Comparison of ENCODE assay signal across 6 mouse cellular contexts in the genomic region with DNA sequence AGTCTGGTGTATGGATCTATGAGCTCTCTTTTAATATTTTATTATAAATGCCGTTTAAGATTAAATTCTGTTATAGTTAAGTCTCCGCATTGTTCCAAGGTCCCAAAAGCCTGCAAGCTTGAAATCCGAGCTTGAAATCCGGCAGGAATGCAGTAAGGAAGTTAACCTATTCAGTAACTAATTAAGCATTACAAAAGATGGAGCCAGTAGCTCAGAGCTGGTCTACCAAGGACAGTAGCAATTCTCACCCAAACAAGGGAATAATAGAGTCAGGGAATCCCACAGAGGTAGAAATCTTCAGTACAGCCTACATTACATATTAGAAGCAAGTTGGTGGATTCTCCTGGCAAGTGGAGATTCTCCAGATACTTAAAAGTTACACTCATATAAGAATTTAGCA.
DNase-seq lines count a peak whose midpoint lies in the region; TF ChIP-seq lines count a peak whose summit lies in the region.
"Not testable (repeated sequence)": the region's sequence is repeated elsewhere in the genome, so short reads cannot be mapped to it uniquely, and the experiment has no call there.

No protein-coding gene starts in this region.

- not testable (repeated sequence) for H3K4me3 ChIP-seq in ES-Bruce4 (ENCODE audit: low read depth, low read length)
- H3K4me3 ChIP-seq in ES-E14 (ENCODE audit: insufficient read depth in 1 of 2, low read depth in 1 of 2, low read length in 2 of 2, poor library complexity in 1 of 2, severe bottlenecking in 1 of 2), result 0 out of 4 replicates have a peak overlapping the region, but pooled peaks of 1 of the 2 experiments have one; percentile 4

- TF ChIP-seq CTCF in ES-Bruce4 (IDR thresholded peaks at IDR 0.05; ENCODE audit: low read depth, low read length), result not testable (repeated sequence)

- peak overlapping the region; percentile 61; the same call in 1 of the 2 replicates for H3K27ac ChIP-seq in ES-Bruce4 (ENCODE audit: insufficient read depth, low read length)
- peak overlapping the region; percentile 62; the same call in 1 of the 2 replicates for H3K27ac ChIP-seq in ES-E14 (ENCODE audit: insufficient read depth, low read depth, low read length, poor library complexity, severe bottlenecking)

- H3K36me3 ChIP-seq in ES-Bruce4 (ENCODE audit: control insufficient read depth, insufficient read depth, low read length, poor library complexity, severe bottlenecking); ES-E14 (ENCODE audit: control insufficient read depth, insufficient read depth, low read length, poor library complexity, severe bottlenecking): not testable (repeated sequence)

- H3K4me1 ChIP-seq in ES-Bruce4 (ENCODE audit: control insufficient read depth, insufficient read depth, low read length); ES-E14 (ENCODE audit: control insufficient read depth in 2 of 2, insufficient read depth in 2 of 2, low read length in 2 of 2, poor library complexity in 1 of 2): not testable (repeated sequence)

- not testable (repeated sequence) for H3K27me3 ChIP-seq in ES-Bruce4 (ENCODE audit: control insufficient read depth, insufficient read depth, low read length, poor library complexity, severe bottlenecking)

- in situ Hi-C loops in ES-E14 (cut with MboI; ENCODE audit: low sequenced_read_pairs in 2 of 2, unreplicated experiment in 2 of 2), result not testable (repeated sequence)

- not testable (repeated sequence) for H3K9ac ChIP-seq in ES-Bruce4 (ENCODE audit: low read depth, poor library complexity, severe bottlenecking); ES-E14 (ENCODE audit: insufficient read depth, low read depth, low read length, poor library complexity, severe bottlenecking)

- peak; percentile 72 for DNase-seq in ES-CJ7 (ENCODE audit: low read depth, low spot score)
- peak; percentile 27 for DNase-seq in ES-E14 (ENCODE audit: low read depth, low spot score)
- DNase-seq in R1 (ENCODE audit: low read depth, low spot score), result peak; percentile 85
- DNase-seq in WW6 (ENCODE audit: low read depth, low spot score), result peak; percentile 3
- peak; percentile 60 for DNase-seq in ZHBTc4 (ENCODE audit: low read depth, low spot score)

- H3K9me3 ChIP-seq in ES-Bruce4 (replicated peaks; ENCODE audit: control insufficient read depth, insufficient read depth, low read length, poor library complexity, severe bottlenecking); ES-E14 (ENCODE audit: control insufficient read depth, insufficient read depth, low read depth, low read length): not testable (repeated sequence)

- not testable (repeated sequence) for TF ChIP-seq POLR2A in ES-Bruce4 (IDR thresholded peaks at IDR 0.05; ENCODE audit: insufficient read depth, low read length)

- TF ChIP-seq EP300 in ES-Bruce4 (IDR thresholded peaks at IDR 0.05; ENCODE audit: insufficient read depth, low read depth, low read length), result not testable (repeated sequence)

Comparison
In these comparisons a context has a peak if more than half of its experiments do, and no peak if none do; other contexts are left out.
1. DNase-seq: peak in every context shown above with its lines; median percentile 85 in R1; 72 in ES-CJ7; 60 in ZHBTc4; 27 in ES-E14; 3 in WW6.